1 mouse cellular context compared by ENCODE assay signal in the genomic region with DNA sequence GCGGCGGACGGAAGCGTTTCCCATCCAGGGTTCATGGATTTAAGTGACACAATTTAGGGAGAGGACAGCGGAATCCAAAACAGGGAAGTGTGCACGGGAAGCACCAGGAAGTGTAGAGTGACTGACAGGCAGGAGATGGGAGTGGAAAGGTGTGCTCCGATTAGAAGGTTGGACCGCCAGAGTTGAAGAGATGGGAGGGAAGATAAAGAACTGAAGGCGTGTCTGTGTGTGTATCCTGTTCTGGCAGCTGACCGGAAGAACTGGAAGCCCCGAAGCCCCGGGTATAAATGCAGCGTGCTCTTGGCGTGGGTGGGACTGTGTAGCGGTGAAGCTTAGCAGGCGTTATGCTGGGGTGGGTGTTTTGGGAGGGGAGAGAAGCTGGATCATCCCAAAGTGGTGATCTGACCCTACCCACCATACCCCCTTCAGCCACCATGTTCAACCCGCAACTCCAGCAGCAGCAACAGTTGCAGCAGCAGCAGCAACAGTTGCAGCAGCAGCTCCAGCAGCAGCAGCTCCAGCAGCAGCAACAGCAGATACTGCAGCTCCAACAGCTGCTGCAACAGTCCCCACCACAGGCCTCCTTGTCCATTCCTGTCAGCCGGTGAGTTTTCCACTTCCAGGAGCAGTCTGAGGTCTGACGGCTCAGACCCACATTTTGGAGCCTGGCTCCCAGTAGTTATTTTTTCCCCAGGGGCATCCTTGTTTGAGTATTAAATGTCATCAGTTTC.
A peak's percentile ranks its signal among the peaks of the same experiment; 100 is the strongest.
TF ChIP-seq lines count a peak whose summit lies in the region.

No protein-coding gene starts in this region.

TF ChIP-seq in MEL, 35 proteins besides CTCF, POLR2A, EP300 and RAD21 (continued from another document):
- TF ChIP-seq USF1 (IDR thresholded peaks at IDR 0.05; ENCODE audit: low read depth, low read length) (peak; percentile 65; the same call in 1 of the 2 replicates), USF2 (IDR thresholded peaks at IDR 0.05; ENCODE audit: borderline replicate concordance in 1 of 2, insufficient read depth in 1 of 2, low read depth in 1 of 2, low read length in 2 of 2) (no peak), MAZ (IDR thresholded peaks at IDR 0.05; ENCODE audit: low read depth, low read length) (no peak), CHD2 (IDR thresholded peaks at IDR 0.05; ENCODE audit: low read length) (no peak), TCF12 (IDR thresholded peaks at IDR 0.05; ENCODE audit: low read depth, low read length) (no peak), POLR2AphosphoS5 (IDR thresholded peaks at IDR 0.05; ENCODE audit: borderline replicate concordance, low read depth, low read length) (no peak), UBTF (IDR thresholded peaks at IDR 0.05; ENCODE audit: borderline replicate concordance, insufficient read depth, low read depth, low read length) (no peak), HCFC1 (IDR thresholded peaks at IDR 0.05; ENCODE audit: low read depth, low read length) (no peak), NELFE (IDR thresholded peaks at IDR 0.05; ENCODE audit: low read depth, low read length) (no peak), MYB (IDR thresholded peaks at IDR 0.05; ENCODE audit: low read depth, low read length) (no peak), MAFK (IDR thresholded peaks at IDR 0.05; ENCODE audit: borderline replicate concordance, low read depth, low read length) (no peak), GATA1 (IDR thresholded peaks at IDR 0.05; ENCODE audit: low read depth, low read length) (peak; percentile 85), MEF2A (IDR thresholded peaks at IDR 0.05; ENCODE audit: extremely low read depth, insufficient replicate concordance, low read depth, low read length, poor library complexity, severe bottlenecking) (no peak), SIN3A (IDR thresholded peaks at IDR 0.05; ENCODE audit: low read length) (peak; percentile 18; the same call in 1 of the 2 replicates), ZKSCAN1 (IDR thresholded peaks at IDR 0.05; ENCODE audit: low read depth, low read length) (no peak), JUND (IDR thresholded peaks at IDR 0.05; ENCODE audit: low read depth, low read length) (no peak)
